12 mouse cellular contexts compared by ENCODE assay signal in the genomic region with DNA sequence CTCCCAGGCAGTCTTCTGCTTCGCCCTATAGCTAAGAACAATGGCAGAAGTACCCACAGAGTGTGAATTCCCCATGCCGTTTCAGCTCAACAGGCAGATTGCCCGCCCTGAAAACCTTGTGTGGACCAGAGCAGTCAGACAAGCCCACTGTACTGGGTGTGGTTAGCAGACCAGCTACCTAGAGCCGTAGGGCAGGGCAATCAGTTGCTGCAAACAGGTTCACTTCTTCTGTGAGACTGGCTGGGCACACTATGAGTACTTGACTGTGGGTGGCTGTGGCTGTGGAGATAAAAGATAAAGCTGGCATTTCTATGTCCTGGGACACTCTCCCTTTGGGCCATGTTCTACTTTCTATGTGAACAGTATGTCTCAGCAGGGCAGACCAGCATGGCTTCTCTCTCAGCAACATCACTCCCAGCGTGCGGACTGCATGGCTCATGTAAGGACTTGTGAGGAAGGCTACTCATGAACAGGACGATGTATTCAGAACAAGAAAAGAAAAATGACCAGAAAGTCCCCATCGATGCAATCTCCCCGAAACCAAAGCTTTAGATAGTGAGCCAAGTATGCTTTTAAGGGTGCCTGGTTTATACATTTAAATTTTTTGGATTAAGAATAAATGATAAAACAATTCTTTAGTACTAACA. TPM values are rescaled to one million over a fixed set of nuclear protein-coding genes. Genes with fewer than 3 reads are reported as not detected.
DNase-seq lines count a peak whose midpoint lies in the region; ATAC-seq and TF ChIP-seq lines count a peak whose summit lies in the region.
"Had no signal": no experiment of that assay in that cellular context is flagged by ENCODE, and none has a peak within 500 bp of the region (broad histone marks: within the 10 kb centered on the region; RNA-seq: fewer than 3 reads in every experiment).

No protein-coding gene starts in this region.

- no peak for TF ChIP-seq POLR2A in kidney, adult 2 months (IDR thresholded peaks at IDR 0.05; ENCODE audit: low read depth, low read length)
- TF ChIP-seq POLR2A in brain, embryonic 14.5 days (IDR thresholded peaks at IDR 0.05; ENCODE audit: borderline replicate concordance, extremely low read depth, insufficient read depth, insufficient read length, poor library complexity, severe bottlenecking): no peak

- no peak for DNase-seq in kidney, adult 2 months
- DNase-seq in kidney, adult 9 months: no peak
- peak; percentile 16 for DNase-seq in brain, embryonic 14.5 days (ENCODE audit: low read depth)
- no peak for DNase-seq in liver, embryonic 11.5 days (ENCODE audit: low spot score)
- peak; percentile 55 to 71 for DNase-seq in spleen, postnatal 4 days (ENCODE audit: low spot score in 2 of 2)
- no peak for DNase-seq in gastrocnemius, adult 8-10 months (ENCODE audit: low spot score in 2 of 2)
- DNase-seq: cerebellum, adult 9-10 months; lung, postnatal 14 days had no signal

- no peak for TF ChIP-seq CTCF in kidney, adult 2 months (conservative IDR thresholded peaks at IDR 0.05; ENCODE audit: insufficient read depth, insufficient read length, low read depth, low read length)
- TF ChIP-seq CTCF in brain, embryonic 14.5 days (IDR thresholded peaks at IDR 0.05; ENCODE audit: borderline replicate concordance, extremely low read depth, insufficient read depth, insufficient read length): no peak

- no peak overlapping the region for H3K4me3 ChIP-seq in kidney, adult 2 months (ENCODE audit: insufficient read depth, low read depth, low read length)
- H3K4me3 ChIP-seq in liver, embryonic 11.5 days (ENCODE audit: low read depth, low read length): no peak overlapping the region
- H3K4me3 ChIP-seq in midbrain, embryonic 15.5 days: no peak overlapping the region
- H3K4me3 ChIP-seq: embryonic facial prominence, embryonic 12.5 days; heart, embryonic 13.5 days had no signal

- H3K9ac ChIP-seq in liver, embryonic 11.5 days (ENCODE audit: low read depth, low read length): no peak overlapping the region
- no peak overlapping the region for H3K9ac ChIP-seq in midbrain, embryonic 15.5 days
- H3K9ac ChIP-seq: embryonic facial prominence, embryonic 12.5 days; heart, embryonic 13.5 days had no signal

- no peaks in the 10 kb centered on the region for H3K9me3 ChIP-seq in liver, embryonic 11.5 days (ENCODE audit: control insufficient read depth, low read length)
- no peaks in the 10 kb centered on the region for H3K9me3 ChIP-seq in midbrain, embryonic 15.5 days
- H3K9me3 ChIP-seq: embryonic facial prominence, embryonic 12.5 days; heart, embryonic 13.5 days had no signal

- no peaks in the 10 kb centered on the region for H3K36me3 ChIP-seq in kidney, adult 2 months (ENCODE audit: control insufficient read depth, insufficient read depth, low read length)
- H3K36me3 ChIP-seq in liver, embryonic 11.5 days (ENCODE audit: control insufficient read depth, insufficient read depth, low read length): no peaks in the 10 kb centered on the region
- no peaks in the 10 kb centered on the region for H3K36me3 ChIP-seq in midbrain, embryonic 15.5 days (replicated peaks)
- H3K36me3 ChIP-seq: embryonic facial prominence, embryonic 12.5 days; heart, embryonic 13.5 days had no signal

- ATAC-seq in liver, embryonic 11.5 days (replicated peaks; ENCODE audit: low FRiP score): peak; percentile 83
- ATAC-seq in midbrain, embryonic 15.5 days (replicated peaks): no peak

- no peaks in the 10 kb centered on the region for H3K27me3 ChIP-seq in kidney, adult 2 months (replicated peaks; ENCODE audit: control insufficient read depth, insufficient read depth, low read length)
- H3K27me3 ChIP-seq in liver, embryonic 11.5 days (replicated peaks; ENCODE audit: control insufficient read depth, insufficient read depth, low read length): no peaks in the 10 kb centered on the region
- no peaks in the 10 kb centered on the region for H3K27me3 ChIP-seq in midbrain, embryonic 15.5 days (replicated peaks)
- H3K27me3 ChIP-seq: embryonic facial prominence, embryonic 12.5 days; heart, embryonic 13.5 days had no signal

- H3K4me1 ChIP-seq in kidney, adult 2 months (ENCODE audit: control insufficient read depth, insufficient read depth, low read length): peaks cover 49% of the 10 kb centered on the region
- H3K4me1 ChIP-seq in liver, embryonic 11.5 days (replicated peaks; ENCODE audit: control insufficient read depth, insufficient read depth, low read length): peaks cover 53% of the 10 kb centered on the region
- H3K4me1 ChIP-seq in midbrain, embryonic 15.5 days: 0 out of 2 replicates have a peak, but pooled peaks cover 5% of the 10 kb centered on the region
- H3K4me1 ChIP-seq: embryonic facial prominence, embryonic 12.5 days had no signal

- peak overlapping the region; percentile 13 for H3K27ac ChIP-seq in kidney, adult 2 months (ENCODE audit: insufficient read depth, low read depth, low read length)
- peak overlapping the region; percentile 80 for H3K27ac ChIP-seq in liver, embryonic 11.5 days (ENCODE audit: low read depth, low read length)
- no peak overlapping the region for H3K27ac ChIP-seq in midbrain, embryonic 15.5 days
- H3K27ac ChIP-seq: embryonic facial prominence, embryonic 12.5 days; heart, embryonic 13.5 days had no signal

- WGBS in kidney, adult 2 months: 72% methylated on average over 9 of the region's 9 CpGs
- 70% methylated on average over 9 of the region's 9 CpGs for WGBS in liver, embryonic 11.5 days
- 76% methylated on average over 9 of the region's 9 CpGs for WGBS in midbrain, embryonic 15.5 days

- peak overlapping the region; percentile 35 for H3K4me2 ChIP-seq in liver, embryonic 11.5 days
- H3K4me2 ChIP-seq in midbrain, embryonic 15.5 days: no peak overlapping the region
- H3K4me2 ChIP-seq: embryonic facial prominence, embryonic 12.5 days; heart, embryonic 13.5 days had no signal

RNA-seq across cellular contexts. Expression of a gene that starts 15.6 kb away (rescaled TPM):
- polyA plus RNA-seq in kidney, adult 2 months (2012; rRNA removed): 15.3 and 19.4 TPM in 2 replicates
- 5.7 and 7.6 TPM in 2 replicates for polyA plus RNA-seq in brain, embryonic 14.5 days (2012; rRNA removed)
- 27.5 and 29.7 TPM in 2 replicates for polyA plus RNA-seq in liver, embryonic 11.5 days (2014; fragmentation: Nextera tagmentation; extraction: Ambion mirVana)
- 4.1 and 4.6 TPM in 2 replicates for polyA plus RNA-seq in midbrain, embryonic 15.5 days (2015; fragmentation: Nextera tagmentation; extraction: Ambion mirVana)
- total RNA-seq in gastrocnemius, adult 8-10 months (2022): 1 to 10 TPM; 7.5 to 9.7 (median 8.8) TPM

RNA-seq across cellular contexts. Expression of a gene that starts 35.0 kb away (rescaled TPM):
- polyA plus RNA-seq in kidney, adult 2 months (2012; rRNA removed): 13.7 and 15.7 TPM in 2 replicates
- polyA plus RNA-seq in brain, embryonic 14.5 days (2012; rRNA removed): 9.5 and 9.7 TPM in 2 replicates
- 14.4 and 14.8 TPM in 2 replicates for polyA plus RNA-seq in liver, embryonic 11.5 days (2014; fragmentation: Nextera tagmentation; extraction: Ambion mirVana)
- 12.1 and 13.9 TPM in 2 replicates for polyA plus RNA-seq in midbrain, embryonic 15.5 days (2015; fragmentation: Nextera tagmentation; extraction: Ambion mirVana)
- 1 to 10 TPM; 3.1 to 4.1 (median 3.6) TPM for total RNA-seq in gastrocnemius, adult 8-10 months (2022)

RNA-seq across cellular contexts. Expression of a gene that starts 36.5 kb away (rescaled TPM):
- 0.13 and 0.19 TPM in 2 replicates for polyA plus RNA-seq in kidney, adult 2 months (2012; rRNA removed)
- 0.03 TPM in 1 of 2 replicates, not detected in the other for polyA plus RNA-seq in brain, embryonic 14.5 days (2012; rRNA removed)
- polyA plus RNA-seq in liver, embryonic 11.5 days (2014; fragmentation: Nextera tagmentation; extraction: Ambion mirVana): 0.13 and 0.15 TPM in 2 replicates
- polyA plus RNA-seq in midbrain, embryonic 15.5 days (2015; fragmentation: Nextera tagmentation; extraction: Ambion mirVana): 0.78 and 1.2 TPM in 2 replicates
- total RNA-seq in gastrocnemius, adult 8-10 months (2022): not detected
- total RNA-seq: left cerebral cortex, postnatal 14 days had no signal

RNA-seq across cellular contexts. Expression of a gene that starts 52.8 kb away (rescaled TPM):
- 16.3 and 16.9 TPM in 2 replicates for polyA plus RNA-seq in kidney, adult 2 months (2012; rRNA removed)
- polyA plus RNA-seq in brain, embryonic 14.5 days (2012; rRNA removed): 59.1 and 92.3 TPM in 2 replicates
- 43.4 and 44.9 TPM in 2 replicates for polyA plus RNA-seq in liver, embryonic 11.5 days (2014; fragmentation: Nextera tagmentation; extraction: Ambion mirVana)
- 33.8 and 36.8 TPM in 2 replicates for polyA plus RNA-seq in midbrain, embryonic 15.5 days (2015; fragmentation: Nextera tagmentation; extraction: Ambion mirVana)
- 10 to 100 TPM in 3 of 4 experiments, 1 to 10 TPM in 1; 9.0 to 12.9 (median 10.9) TPM for total RNA-seq in gastrocnemius, adult 8-10 months (2022)

RNA-seq across cellular contexts. Expression of a gene that starts 54.9 kb away (rescaled TPM):
- 5.0 and 7.9 TPM in 2 replicates for polyA plus RNA-seq in kidney, adult 2 months (2012; rRNA removed)
- 1.1 and 1.5 TPM in 2 replicates for polyA plus RNA-seq in brain, embryonic 14.5 days (2012; rRNA removed)
- polyA plus RNA-seq in liver, embryonic 11.5 days (2014; fragmentation: Nextera tagmentation; extraction: Ambion mirVana): 1.8 and 4.5 TPM in 2 replicates
- 1.3 and 2.0 TPM in 2 replicates for polyA plus RNA-seq in midbrain, embryonic 15.5 days (2015; fragmentation: Nextera tagmentation; extraction: Ambion mirVana)
- 100 to 1,000 TPM; 184 to 219 (median 203) TPM for total RNA-seq in gastrocnemius, adult 8-10 months (2022)

Comparison
In these comparisons a context has a peak if more than half of its experiments do, and no peak if none do; other contexts are left out.
1. DNase-seq: peak in brain, embryonic 14.5 days (single experiment) and spleen, postnatal 4 days (2 of 2); none in kidney, adult 2 months (single experiment), kidney, adult 9 months (single experiment), liver, embryonic 11.5 days (single experiment) and gastrocnemius, adult 8-10 months (0 of 2).